Mouse (Mus musculus): ENCODE results near the gene Palm2. TPM values are rescaled to one million over a fixed set of nuclear protein-coding genes. Genes with fewer than 3 reads are reported as not detected.

Palm2 gene
- polyA plus RNA-seq, 1 experiment from 2014 or later = 7.0 TPM

DNA sequence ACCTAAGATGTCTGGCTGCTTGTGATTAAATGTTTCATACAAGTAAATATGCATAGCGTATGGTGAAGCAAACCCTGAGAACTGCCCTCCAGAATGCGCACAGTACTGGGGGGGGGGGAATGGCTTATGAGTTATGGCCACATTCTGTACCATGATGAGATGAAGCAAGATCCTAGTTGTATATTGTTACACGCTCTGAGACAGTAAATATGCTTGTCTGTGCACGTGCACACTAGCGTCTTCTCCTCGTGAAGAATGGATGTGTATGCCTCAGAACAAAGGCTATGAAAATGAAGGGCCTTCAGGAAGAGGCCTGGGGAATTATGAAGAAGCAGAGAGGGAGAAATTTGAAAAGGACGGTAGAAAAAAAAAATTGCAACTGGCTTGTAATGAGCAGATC lies 48.4 kb downstream of the Palm2 start:
- DNase-seq (ENCODE audit: low spot score) = no peak

DNA sequence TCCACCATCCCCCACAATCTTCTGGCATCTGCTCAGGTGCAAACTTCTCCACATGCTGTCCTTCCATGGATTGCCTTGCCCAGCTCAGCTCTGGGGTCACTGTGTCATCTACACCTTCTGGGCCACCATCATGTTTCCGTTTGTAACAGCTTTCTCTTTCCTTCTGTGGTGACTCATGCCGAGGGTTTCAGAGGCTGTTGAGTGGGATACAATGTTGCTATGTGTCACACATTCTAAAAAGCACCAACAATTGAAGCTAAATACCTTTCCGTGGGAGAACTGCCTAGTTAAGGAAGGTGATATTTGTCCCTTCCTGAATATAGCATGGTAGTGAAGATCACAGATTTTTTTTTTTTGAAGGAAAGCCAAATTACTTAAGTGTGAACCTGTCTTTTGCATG lies 52.3 kb downstream of the Palm2 start:
- DNase-seq (ENCODE audit: low spot score) (no peak), ATAC-seq (replicated peaks; ENCODE audit: insufficient number of reproducible peaks, low FRiP score, low TSS enrichment, low read depth) (no peak)
- Histone ChIP-seq H3K4me2 (ENCODE audit: low read depth, low read length) (no peak overlapping the region), H3K9me3 (replicated peaks; ENCODE audit: control insufficient read depth, low read length) (no peaks in the 10 kb centered on the region), H3K9ac (replicated peaks; ENCODE audit: low read length) (no peak overlapping the region), H3K27me3 (ENCODE audit: control insufficient read depth, insufficient read depth, low read length) (no peaks in the 10 kb centered on the region), H3K36me3 (replicated peaks; ENCODE audit: control insufficient read depth, insufficient read depth, low read depth, low read length) (no peaks in the 10 kb centered on the region), H3K4me1 (ENCODE audit: control insufficient read depth, insufficient read depth, low read length) (no peaks in the 10 kb centered on the region), H3K4me3 (ENCODE audit: low read depth, low read length) (no peak overlapping the region), H3K27ac (replicated peaks; ENCODE audit: low read depth, low read length) (no peak overlapping the region)
- 83% methylated on average over 3 of the region's 3 CpGs for WGBS

More for the DNA sequence above, 48.4 kb downstream of the Palm2 start:
- no peak for ATAC-seq (replicated peaks; ENCODE audit: insufficient number of reproducible peaks, low FRiP score, low TSS enrichment, low read depth)
- no peaks in the 10 kb centered on the region for H3K9me3 ChIP-seq (replicated peaks; ENCODE audit: control insufficient read depth, low read length)
- no peaks in the 10 kb centered on the region for H3K36me3 ChIP-seq (replicated peaks; ENCODE audit: control insufficient read depth, insufficient read depth, low read depth, low read length)
- WGBS = 79% methylated on average over 7 of the region's 7 CpGs
- H3K4me2 ChIP-seq (ENCODE audit: low read depth, low read length) = no peak overlapping the region
- H3K27ac ChIP-seq (replicated peaks; ENCODE audit: low read depth, low read length) = no peak overlapping the region
- no peaks in the 10 kb centered on the region for H3K4me1 ChIP-seq (ENCODE audit: control insufficient read depth, insufficient read depth, low read length)
- H3K27me3 ChIP-seq (ENCODE audit: control insufficient read depth, insufficient read depth, low read length) = no peaks in the 10 kb centered on the region
- no peak overlapping the region for H3K4me3 ChIP-seq (ENCODE audit: low read depth, low read length)
- H3K9ac ChIP-seq (replicated peaks; ENCODE audit: low read length) = no peak overlapping the region

DNA sequence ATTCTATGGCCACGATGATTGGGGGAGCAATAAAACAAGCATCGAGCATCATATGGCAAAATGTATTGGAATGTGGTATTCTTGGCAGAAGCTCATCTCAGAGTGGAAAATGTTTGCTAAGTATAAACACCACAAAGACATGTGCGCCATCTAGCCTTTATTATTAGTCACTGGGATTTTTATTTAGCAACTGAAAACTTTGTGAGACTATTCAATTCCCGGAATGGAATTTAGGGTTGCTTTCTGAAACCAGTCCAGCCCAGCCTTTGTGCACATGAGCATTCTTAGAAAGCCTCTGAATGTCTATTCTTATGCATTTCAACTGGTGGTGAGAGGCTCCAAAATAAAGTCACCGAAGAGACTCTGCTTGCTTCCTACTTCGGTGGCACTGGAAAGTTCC lies 55.8 kb downstream of the Palm2 start:
- H3K27me3 ChIP-seq (ENCODE audit: control insufficient read depth, insufficient read depth, low read length) = no peaks in the 10 kb centered on the region
- H3K4me3 ChIP-seq (ENCODE audit: low read depth, low read length) = no peak overlapping the region
- 91% methylated on average over 6 of the region's 6 CpGs for WGBS
- H3K27ac ChIP-seq (replicated peaks; ENCODE audit: low read depth, low read length) = no peak overlapping the region
- no peaks in the 10 kb centered on the region for H3K4me1 ChIP-seq (ENCODE audit: control insufficient read depth, insufficient read depth, low read length)
- no peak overlapping the region for H3K9ac ChIP-seq (replicated peaks; ENCODE audit: low read length)
- no peaks in the 10 kb centered on the region for H3K9me3 ChIP-seq (replicated peaks; ENCODE audit: control insufficient read depth, low read length)
- DNase-seq (ENCODE audit: low spot score) = no peak
- H3K36me3 ChIP-seq (replicated peaks; ENCODE audit: control insufficient read depth, insufficient read depth, low read depth, low read length) = no peaks in the 10 kb centered on the region
- ATAC-seq (replicated peaks; ENCODE audit: insufficient number of reproducible peaks, low FRiP score, low TSS enrichment, low read depth) = no peak
- no peak overlapping the region for H3K4me2 ChIP-seq (ENCODE audit: low read depth, low read length)

DNA sequence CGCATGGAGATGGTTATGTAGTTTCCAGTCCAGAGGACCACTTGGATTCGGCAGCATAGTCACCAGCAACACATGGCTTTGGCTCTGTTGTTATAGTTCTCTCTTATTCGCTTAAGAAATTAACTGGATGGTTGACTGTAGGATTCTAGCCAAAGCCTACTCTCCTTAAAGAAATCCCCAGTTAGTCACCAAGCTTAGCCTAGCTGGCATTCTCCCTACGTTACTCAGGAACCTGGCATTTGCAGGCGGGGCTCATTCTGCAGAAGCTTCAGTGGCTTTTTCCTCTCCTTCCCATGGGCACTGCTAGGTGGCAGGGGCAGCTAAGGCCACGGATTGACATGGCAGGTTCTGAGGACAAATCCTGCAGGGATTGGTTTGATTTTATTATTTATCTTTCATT lies 70.7 kb downstream of the Palm2 start:
- DNase-seq (ENCODE audit: low spot score) = no peak
- WGBS = 86% methylated on average over 6 of the region's 6 CpGs
- Histone ChIP-seq H3K27me3 (ENCODE audit: control insufficient read depth, insufficient read depth, low read length) (no peaks in the 10 kb centered on the region), H3K4me1 (ENCODE audit: control insufficient read depth, insufficient read depth, low read length) (no peaks in the 10 kb centered on the region), H3K27ac (replicated peaks; ENCODE audit: low read depth, low read length) (no peak overlapping the region), H3K9me3 (replicated peaks; ENCODE audit: control insufficient read depth, low read length) (no peaks in the 10 kb centered on the region), H3K4me2 (ENCODE audit: low read depth, low read length) (no peak overlapping the region), H3K9ac (replicated peaks; ENCODE audit: low read length) (no peak overlapping the region), H3K36me3 (replicated peaks; ENCODE audit: control insufficient read depth, insufficient read depth, low read depth, low read length) (no peaks in the 10 kb centered on the region), H3K4me3 (ENCODE audit: low read depth, low read length) (no peak overlapping the region)
- ATAC-seq (replicated peaks; ENCODE audit: insufficient number of reproducible peaks, low FRiP score, low TSS enrichment, low read depth) = no peak

DNA sequence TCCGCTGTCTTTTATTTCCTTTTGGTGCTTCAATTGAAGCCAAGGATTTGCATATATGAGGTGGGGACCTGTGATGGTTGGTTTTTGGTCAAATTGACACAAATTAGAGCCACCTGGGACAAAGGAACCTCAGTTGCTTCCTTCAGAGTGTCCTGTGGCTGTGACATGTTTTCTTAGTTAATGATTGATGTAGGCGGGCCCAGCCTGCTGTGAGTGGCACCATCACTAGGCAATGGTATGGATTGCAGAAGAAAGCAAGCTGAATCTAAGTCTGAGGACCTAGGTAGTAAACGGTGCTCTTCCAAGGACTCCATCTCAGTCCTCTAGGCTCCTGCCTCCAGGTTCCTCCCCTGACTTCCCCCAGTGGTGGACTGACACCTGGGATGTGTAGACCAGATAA lies 76.5 kb downstream of the Palm2 start:
- 69% methylated on average over 2 of the region's 3 CpGs for WGBS
- DNase-seq (ENCODE audit: low spot score) = no peak
- Histone ChIP-seq H3K4me1 (ENCODE audit: control insufficient read depth, insufficient read depth, low read length) (no peaks in the 10 kb centered on the region), H3K27me3 (ENCODE audit: control insufficient read depth, insufficient read depth, low read length) (no peaks in the 10 kb centered on the region), H3K9me3 (replicated peaks; ENCODE audit: control insufficient read depth, low read length) (no peaks in the 10 kb centered on the region), H3K9ac (replicated peaks; ENCODE audit: low read length) (no peak overlapping the region), H3K27ac (replicated peaks; ENCODE audit: low read depth, low read length) (no peak overlapping the region), H3K4me3 (ENCODE audit: low read depth, low read length) (no peak overlapping the region), H3K36me3 (replicated peaks; ENCODE audit: control insufficient read depth, insufficient read depth, low read depth, low read length) (no peaks in the 10 kb centered on the region), H3K4me2 (ENCODE audit: low read depth, low read length) (no peak overlapping the region)
- no peak for ATAC-seq (replicated peaks; ENCODE audit: insufficient number of reproducible peaks, low FRiP score, low TSS enrichment, low read depth)

DNA sequence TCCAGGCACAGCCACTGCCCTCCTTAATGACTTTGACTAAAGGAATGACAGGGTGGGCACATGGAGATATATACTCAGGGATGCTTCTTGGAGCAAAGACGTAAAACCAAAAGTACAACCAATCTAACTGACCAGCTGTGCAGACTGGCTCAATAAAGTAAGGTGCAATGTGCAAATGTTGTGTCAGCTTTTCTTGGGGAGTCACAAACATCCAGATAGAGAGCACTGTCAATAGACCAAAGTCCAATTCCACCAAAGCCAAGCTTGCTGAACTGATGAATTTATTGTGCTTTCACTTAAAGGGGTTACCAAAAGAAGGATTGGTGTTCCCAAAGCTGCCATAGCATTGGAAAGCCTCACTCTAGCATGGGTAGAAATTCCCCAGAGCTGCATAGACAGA lies 77.7 kb downstream of the Palm2 start:
- ATAC-seq (replicated peaks; ENCODE audit: insufficient number of reproducible peaks, low FRiP score, low TSS enrichment, low read depth) (no peak), DNase-seq (ENCODE audit: low spot score) (no peak)
- 91% methylated on average over 1 of the region's 1 CpGs for WGBS
- Histone ChIP-seq H3K36me3 (replicated peaks; ENCODE audit: control insufficient read depth, insufficient read depth, low read depth, low read length) (no peaks in the 10 kb centered on the region), H3K27me3 (ENCODE audit: control insufficient read depth, insufficient read depth, low read length) (no peaks in the 10 kb centered on the region), H3K4me1 (ENCODE audit: control insufficient read depth, insufficient read depth, low read length) (no peaks in the 10 kb centered on the region), H3K9me3 (replicated peaks; ENCODE audit: control insufficient read depth, low read length) (no peaks in the 10 kb centered on the region), H3K9ac (replicated peaks; ENCODE audit: low read length) (no peak overlapping the region), H3K4me3 (ENCODE audit: low read depth, low read length) (no peak overlapping the region), H3K27ac (replicated peaks; ENCODE audit: low read depth, low read length) (no peak overlapping the region), H3K4me2 (ENCODE audit: low read depth, low read length) (no peak overlapping the region)

DNA sequence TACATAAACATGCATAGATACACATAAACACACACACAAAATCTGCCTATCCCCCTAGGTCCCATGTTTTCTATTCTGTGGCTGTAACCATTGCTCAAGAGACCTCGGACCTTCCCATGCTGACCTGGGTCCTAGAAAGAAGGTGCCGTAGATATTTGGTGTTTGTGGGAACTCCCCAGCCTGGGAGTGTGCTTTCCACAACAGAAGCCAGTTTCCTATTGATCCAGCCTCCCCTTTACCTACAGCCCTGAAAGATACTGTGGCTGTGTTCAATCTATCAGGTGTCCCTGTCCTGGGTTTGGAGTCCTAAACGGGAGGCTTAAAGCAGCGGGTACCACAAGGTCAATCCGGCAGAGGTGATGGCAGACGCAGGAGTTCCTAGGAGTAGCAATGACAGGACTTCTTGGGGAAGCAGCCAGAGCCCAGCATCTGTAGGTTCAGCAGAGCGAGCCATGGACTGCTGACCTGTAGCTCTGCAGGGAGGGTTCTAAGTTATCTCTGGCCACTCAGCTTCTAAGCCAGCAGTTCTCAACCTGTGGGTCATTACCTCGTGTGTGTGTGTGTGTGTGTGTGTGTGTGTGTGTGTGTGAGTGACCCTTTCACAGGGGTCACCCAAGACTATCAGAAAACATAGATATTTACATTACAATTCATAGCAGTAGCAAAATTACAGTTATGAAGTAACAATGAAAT lies 79.3 kb downstream of the Palm2 start:
- no peak overlapping the region for H3K4me2 ChIP-seq (ENCODE audit: low read depth, low read length)
- 79% methylated on average over 8 of the region's 8 CpGs for WGBS
- H3K27ac ChIP-seq (replicated peaks; ENCODE audit: low read depth, low read length) = no peak overlapping the region
- no peak overlapping the region for H3K9ac ChIP-seq (replicated peaks; ENCODE audit: low read length)
- DNase-seq (ENCODE audit: low spot score) = no peak
- no peaks in the 10 kb centered on the region for H3K36me3 ChIP-seq (replicated peaks; ENCODE audit: control insufficient read depth, insufficient read depth, low read depth, low read length)
- H3K27me3 ChIP-seq (ENCODE audit: control insufficient read depth, insufficient read depth, low read length) = no peaks in the 10 kb centered on the region
- H3K4me1 ChIP-seq (ENCODE audit: control insufficient read depth, insufficient read depth, low read length) = no peaks in the 10 kb centered on the region
- no peak overlapping the region for H3K4me3 ChIP-seq (ENCODE audit: low read depth, low read length)
- ATAC-seq (replicated peaks; ENCODE audit: insufficient number of reproducible peaks, low FRiP score, low TSS enrichment, low read depth) = no peak
- no peaks in the 10 kb centered on the region for H3K9me3 ChIP-seq (replicated peaks; ENCODE audit: control insufficient read depth, low read length)

DNA sequence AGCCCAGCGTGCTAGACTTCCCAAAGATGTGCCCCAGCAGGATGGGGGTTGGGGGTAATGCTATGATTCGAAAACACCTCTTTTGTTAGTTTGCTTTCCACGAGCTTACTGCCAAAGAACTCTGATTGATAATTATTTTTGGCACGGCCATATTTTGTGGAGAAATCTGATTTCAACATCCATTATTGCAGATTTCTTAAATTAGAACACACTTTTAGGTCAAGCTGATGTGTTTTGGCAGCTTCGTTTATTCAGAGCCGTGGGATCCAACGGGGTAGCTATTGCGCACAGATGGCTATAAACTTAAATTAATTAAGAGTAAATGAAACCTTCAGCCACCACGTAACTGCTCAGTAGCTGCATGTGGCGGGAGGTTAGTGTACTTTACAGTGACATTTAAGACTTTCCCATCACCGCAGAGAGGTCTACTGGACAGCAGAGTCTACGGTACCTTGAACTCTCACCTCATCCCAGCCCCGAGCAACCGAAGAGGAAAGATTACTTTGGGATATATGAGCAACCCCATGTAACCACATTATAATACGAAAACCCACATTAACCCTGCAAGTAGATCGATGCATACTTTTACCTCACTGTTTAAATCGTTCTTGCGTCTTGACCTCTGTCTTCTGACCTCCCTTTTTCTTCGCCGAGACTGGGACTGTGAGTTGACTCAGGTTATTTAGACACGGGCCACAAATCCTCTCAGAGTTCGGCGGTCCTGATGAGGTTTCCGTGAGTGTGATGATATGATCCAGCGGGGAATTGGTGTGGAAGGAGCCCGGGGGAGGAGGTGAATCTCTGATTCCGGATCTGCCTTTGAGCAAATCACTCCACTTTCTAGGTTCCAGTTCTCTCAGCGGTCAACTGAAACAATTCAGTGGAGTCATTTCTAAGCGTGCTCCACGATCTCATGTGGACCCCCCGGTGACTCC lies 80.2 kb downstream of the Palm2 start:
- H3K27ac ChIP-seq (replicated peaks; ENCODE audit: low read depth, low read length) = no peak overlapping the region
- no peak overlapping the region for H3K9ac ChIP-seq (replicated peaks; ENCODE audit: low read length)
- H3K4me2 ChIP-seq (ENCODE audit: low read depth, low read length) = no peak overlapping the region
- no peaks in the 10 kb centered on the region for H3K4me1 ChIP-seq (ENCODE audit: control insufficient read depth, insufficient read depth, low read length)
- H3K27me3 ChIP-seq (ENCODE audit: control insufficient read depth, insufficient read depth, low read length) = no peaks in the 10 kb centered on the region
- H3K36me3 ChIP-seq (replicated peaks; ENCODE audit: control insufficient read depth, insufficient read depth, low read depth, low read length) = no peaks in the 10 kb centered on the region
- ATAC-seq (replicated peaks; ENCODE audit: insufficient number of reproducible peaks, low FRiP score, low TSS enrichment, low read depth) (no peak), DNase-seq (ENCODE audit: low spot score) (no peak)
- no peak overlapping the region for H3K4me3 ChIP-seq (ENCODE audit: low read depth, low read length)
- 77% methylated on average over 31 of the region's 31 CpGs for WGBS
- no peaks in the 10 kb centered on the region for H3K9me3 ChIP-seq (replicated peaks; ENCODE audit: control insufficient read depth, low read length)

Measured in embryonic facial prominence, embryonic 11.5 days (tissue).